Mouse (Mus musculus): ENCODE measurements at regions not wholly inside any gene's neighbourhood (a gene's known extent, or its start where the extent isn't known, plus 50 kb on each side); places are given as distances from the start of the nearest gene placed in this dataset.

- Histone ChIP-seq H3K9me3 (ENCODE audit: control insufficient read depth, low read length) (no peaks in the 10 kb centered on the region), H3K27me3 (replicated peaks; ENCODE audit: control insufficient read depth, insufficient read depth, low read length) (no peaks in the 10 kb centered on the region), H3K4me1 (replicated peaks; ENCODE audit: control insufficient read depth, insufficient read depth, low read length) (no peaks in the 10 kb centered on the region), H3K9ac (replicated peaks; ENCODE audit: low read depth, low read length) (no peak overlapping the region), H3K27ac (ENCODE audit: low read length) (no peak overlapping the region), H3K4me3 (replicated peaks; ENCODE audit: low read length) (no peak overlapping the region), H3K36me3 (ENCODE audit: control insufficient read depth, insufficient read depth) (no peaks in the 10 kb centered on the region), H3K4me2 (ENCODE audit: low read length) (no peak overlapping the region)
- 48% methylated on average over 2 of the region's 2 CpGs for whole genome bisulfite sequencing
- ATAC-seq = no peak
Observed at GRCm38 (mm10) chr5:74861297-74861696, 158.6 kb upstream of the Lnx1 start.

DNA sequence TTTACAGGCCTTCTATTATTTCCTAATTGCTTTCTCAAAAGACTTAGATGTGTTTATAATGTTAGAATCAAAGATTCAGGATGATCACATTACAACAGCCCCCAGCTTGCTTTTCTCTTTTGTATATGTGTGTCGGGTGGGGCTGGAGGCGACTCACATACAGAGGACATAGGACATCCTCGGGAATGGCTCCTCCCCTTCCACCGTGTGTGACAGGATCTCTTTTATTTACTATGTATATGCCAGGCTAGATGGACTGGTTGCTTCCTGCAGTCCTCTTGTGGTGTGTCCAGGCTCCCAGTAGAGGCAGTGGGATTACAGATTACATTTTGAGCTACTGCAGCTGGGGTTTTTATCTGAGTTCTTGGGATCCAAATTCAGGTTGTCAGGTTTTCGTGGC lies 155.1 kb upstream of the Lnx1 start:
- H3K36me3 ChIP-seq (ENCODE audit: control insufficient read depth, insufficient read depth) = no peaks in the 10 kb centered on the region
- no peak overlapping the region for H3K9ac ChIP-seq (replicated peaks; ENCODE audit: low read depth, low read length)
- H3K4me3 ChIP-seq (replicated peaks; ENCODE audit: low read length) = no peak overlapping the region
- no peaks in the 10 kb centered on the region for H3K4me1 ChIP-seq (replicated peaks; ENCODE audit: control insufficient read depth, insufficient read depth, low read length)
- H3K4me2 ChIP-seq (ENCODE audit: low read length) = no peak overlapping the region
- H3K9me3 ChIP-seq (ENCODE audit: control insufficient read depth, low read length) = no peaks in the 10 kb centered on the region
- H3K27ac ChIP-seq (ENCODE audit: low read length) = no peak overlapping the region
- H3K27me3 ChIP-seq (replicated peaks; ENCODE audit: control insufficient read depth, insufficient read depth, low read length) = no peaks in the 10 kb centered on the region
- WGBS = 60% methylated on average over 5 of the region's 5 CpGs
- no peak for ATAC-seq

- whole genome bisulfite sequencing = 72% methylated on average over 11 of the region's 11 CpGs
- no peak overlapping the region for H3K27ac ChIP-seq (ENCODE audit: low read length)
- no peak overlapping the region for H3K9ac ChIP-seq (replicated peaks; ENCODE audit: low read depth, low read length)
- no peaks in the 10 kb centered on the region for H3K36me3 ChIP-seq (ENCODE audit: control insufficient read depth, insufficient read depth)
- peak; percentile 62; the same call in 1 of the 2 replicates for ATAC-seq
- no peak overlapping the region for H3K4me2 ChIP-seq (ENCODE audit: low read length)
- H3K4me3 ChIP-seq (replicated peaks; ENCODE audit: low read length) = no peak overlapping the region
- no peaks in the 10 kb centered on the region for H3K4me1 ChIP-seq (replicated peaks; ENCODE audit: control insufficient read depth, insufficient read depth, low read length)
- H3K27me3 ChIP-seq (replicated peaks; ENCODE audit: control insufficient read depth, insufficient read depth, low read length) = no peaks in the 10 kb centered on the region
- H3K9me3 ChIP-seq (ENCODE audit: control insufficient read depth, low read length) = no peaks in the 10 kb centered on the region
Observed at GRCm38 (mm10) chr5:74857161-74857560, 154.4 kb upstream of the Lnx1 start.

- Histone ChIP-seq H3K36me3 (ENCODE audit: control insufficient read depth, insufficient read depth) (no peaks in the 10 kb centered on the region), H3K27ac (ENCODE audit: low read length) (no peak overlapping the region), H3K27me3 (replicated peaks; ENCODE audit: control insufficient read depth, insufficient read depth, low read length) (no peaks in the 10 kb centered on the region), H3K4me3 (replicated peaks; ENCODE audit: low read length) (no peak overlapping the region), H3K4me1 (replicated peaks; ENCODE audit: control insufficient read depth, insufficient read depth, low read length) (no peaks in the 10 kb centered on the region), H3K9ac (replicated peaks; ENCODE audit: low read depth, low read length) (no peak overlapping the region), H3K4me2 (ENCODE audit: low read length) (no peak overlapping the region), H3K9me3 (ENCODE audit: control insufficient read depth, low read length) (no peaks in the 10 kb centered on the region)
- 83% methylated on average over 6 of the region's 6 CpGs for WGBS
- no peak for ATAC-seq
Observed at GRCm38 (mm10) chr5:74847824-74848223, 145.1 kb upstream of the Lnx1 start.

DNA sequence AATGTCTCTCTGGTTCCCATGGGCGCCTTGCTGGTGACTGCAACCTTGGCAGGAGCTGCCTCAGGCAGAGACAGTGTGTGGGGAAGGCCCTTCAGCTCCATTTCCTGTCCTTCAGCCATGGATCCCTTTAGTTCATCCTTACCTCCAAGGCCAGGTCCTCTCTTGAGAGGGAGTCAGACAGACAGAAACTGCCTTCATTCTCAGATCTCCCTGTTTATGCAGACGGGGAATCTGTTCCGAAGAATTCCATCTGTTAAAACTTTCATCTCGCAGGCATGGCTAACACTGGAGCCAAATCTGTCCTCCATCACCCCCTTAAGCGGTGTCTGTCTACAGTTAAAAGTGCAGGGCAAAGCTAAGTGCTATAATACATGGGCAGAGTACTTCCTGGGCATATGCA lies 144.0 kb upstream of the Lnx1 start:
- WGBS = 67% methylated on average over 5 of the region's 5 CpGs
- Histone ChIP-seq H3K4me2 (ENCODE audit: low read length) (no peak overlapping the region), H3K4me3 (replicated peaks; ENCODE audit: low read length) (no peak overlapping the region), H3K9me3 (ENCODE audit: control insufficient read depth, low read length) (no peaks in the 10 kb centered on the region), H3K9ac (replicated peaks; ENCODE audit: low read depth, low read length) (no peak overlapping the region), H3K4me1 (replicated peaks; ENCODE audit: control insufficient read depth, insufficient read depth, low read length) (no peaks in the 10 kb centered on the region), H3K36me3 (ENCODE audit: control insufficient read depth, insufficient read depth) (no peaks in the 10 kb centered on the region), H3K27me3 (replicated peaks; ENCODE audit: control insufficient read depth, insufficient read depth, low read length) (no peaks in the 10 kb centered on the region), H3K27ac (ENCODE audit: low read length) (no peak overlapping the region)
- ATAC-seq = no peak

DNA sequence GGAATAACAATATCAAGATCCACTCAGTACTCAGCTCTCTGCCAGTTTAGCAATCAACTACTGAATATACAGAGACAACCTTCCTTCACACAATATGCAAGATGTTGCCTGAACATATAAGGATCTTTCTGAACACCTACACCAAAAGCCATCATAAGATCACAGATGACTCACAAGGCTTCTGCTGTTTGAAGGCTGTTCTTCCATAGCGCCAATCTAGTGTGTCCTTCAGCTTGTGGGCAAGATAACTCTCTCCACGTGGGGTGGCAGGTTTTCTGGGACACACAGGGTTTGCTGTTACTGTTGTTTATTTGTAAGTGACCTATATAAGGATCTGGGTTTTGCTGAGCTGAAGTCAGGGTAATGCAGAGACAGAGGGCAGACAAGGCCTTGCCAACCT lies 131.7 kb upstream of the Lnx1 start:
- ATAC-seq = no peak
- Histone ChIP-seq H3K27me3 (replicated peaks; ENCODE audit: control insufficient read depth, insufficient read depth, low read length) (no peaks in the 10 kb centered on the region), H3K9ac (replicated peaks; ENCODE audit: low read depth, low read length) (no peak overlapping the region), H3K4me1 (replicated peaks; ENCODE audit: control insufficient read depth, insufficient read depth, low read length) (0 out of 2 replicates have a peak, but pooled peaks cover 3% of the 10 kb centered on the region), H3K36me3 (ENCODE audit: control insufficient read depth, insufficient read depth) (no peaks in the 10 kb centered on the region), H3K9me3 (ENCODE audit: control insufficient read depth, low read length) (no peaks in the 10 kb centered on the region), H3K27ac (ENCODE audit: low read length) (no peak overlapping the region), H3K4me2 (ENCODE audit: low read length) (no peak overlapping the region), H3K4me3 (replicated peaks; ENCODE audit: low read length) (no peak overlapping the region)
- 90% methylated on average over 2 of the region's 2 CpGs for WGBS

- H3K9me3 ChIP-seq (ENCODE audit: control insufficient read depth, low read length) = no peaks in the 10 kb centered on the region
- WGBS = 85% methylated on average over 4 of the region's 4 CpGs
- ATAC-seq = no peak
- no peak overlapping the region for H3K27ac ChIP-seq (ENCODE audit: low read length)
- H3K36me3 ChIP-seq (ENCODE audit: control insufficient read depth, insufficient read depth) = no peaks in the 10 kb centered on the region
- H3K4me3 ChIP-seq (replicated peaks; ENCODE audit: low read length) = no peak overlapping the region
- H3K4me1 ChIP-seq (replicated peaks; ENCODE audit: control insufficient read depth, insufficient read depth, low read length) = 0 out of 2 replicates have a peak, but pooled peaks cover 3% of the 10 kb centered on the region
- H3K9ac ChIP-seq (replicated peaks; ENCODE audit: low read depth, low read length) = no peak overlapping the region
- no peaks in the 10 kb centered on the region for H3K27me3 ChIP-seq (replicated peaks; ENCODE audit: control insufficient read depth, insufficient read depth, low read length)
- H3K4me2 ChIP-seq (ENCODE audit: low read length) = no peak overlapping the region
Observed at GRCm38 (mm10) chr5:74833887-74834286, 131.2 kb upstream of the Lnx1 start.

DNA sequence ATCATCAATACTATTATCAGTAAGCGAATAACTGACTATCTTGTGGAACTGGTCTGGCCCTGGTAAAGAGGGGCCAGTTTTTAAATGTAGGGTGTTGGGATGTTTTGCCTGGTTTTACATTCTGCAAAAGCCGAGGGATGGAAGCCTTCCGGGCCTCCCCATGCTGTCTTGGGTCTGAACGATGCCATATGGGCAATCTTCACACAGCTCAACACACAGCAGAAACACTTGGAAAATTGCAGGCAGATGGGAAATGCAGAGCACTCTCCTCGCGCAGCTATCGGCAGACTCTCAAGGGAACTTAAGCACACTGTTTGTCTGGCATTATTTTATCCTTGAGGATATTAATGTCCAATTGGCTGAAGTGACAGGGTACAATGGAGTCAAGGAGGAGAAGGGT lies 129.3 kb upstream of the Lnx1 start:
- no peaks in the 10 kb centered on the region for H3K36me3 ChIP-seq (ENCODE audit: control insufficient read depth, insufficient read depth)
- no peak overlapping the region for H3K4me2 ChIP-seq (ENCODE audit: low read length)
- H3K9me3 ChIP-seq (ENCODE audit: control insufficient read depth, low read length) = no peaks in the 10 kb centered on the region
- H3K4me3 ChIP-seq (replicated peaks; ENCODE audit: low read length) = no peak overlapping the region
- no peak overlapping the region for H3K9ac ChIP-seq (replicated peaks; ENCODE audit: low read depth, low read length)
- ATAC-seq = peak; percentile 77
- H3K27ac ChIP-seq (ENCODE audit: low read length) = no peak overlapping the region
- H3K4me1 ChIP-seq (replicated peaks; ENCODE audit: control insufficient read depth, insufficient read depth, low read length) = 0 out of 2 replicates have a peak, but pooled peaks cover 3% of the 10 kb centered on the region
- 79% methylated on average over 7 of the region's 7 CpGs for WGBS
- H3K27me3 ChIP-seq (replicated peaks; ENCODE audit: control insufficient read depth, insufficient read depth, low read length) = no peaks in the 10 kb centered on the region

GRCm38 (mm10) chr5:74830646-74831045 lies 127.9 kb upstream of the Lnx1 start:
- no peak overlapping the region for H3K4me3 ChIP-seq (replicated peaks; ENCODE audit: low read length)
- ATAC-seq = no peak
- H3K4me1 ChIP-seq (replicated peaks; ENCODE audit: control insufficient read depth, insufficient read depth, low read length) = 0 out of 2 replicates have a peak, but pooled peaks cover 3% of the 10 kb centered on the region
- H3K9ac ChIP-seq (replicated peaks; ENCODE audit: low read depth, low read length) = no peak overlapping the region
- no peaks in the 10 kb centered on the region for H3K9me3 ChIP-seq (ENCODE audit: control insufficient read depth, low read length)
- H3K36me3 ChIP-seq (ENCODE audit: control insufficient read depth, insufficient read depth) = no peaks in the 10 kb centered on the region
- no peak overlapping the region for H3K27ac ChIP-seq (ENCODE audit: low read length)
- 82% methylated on average over 5 of the region's 5 CpGs for WGBS
- no peaks in the 10 kb centered on the region for H3K27me3 ChIP-seq (replicated peaks; ENCODE audit: control insufficient read depth, insufficient read depth, low read length)
- H3K4me2 ChIP-seq (ENCODE audit: low read length) = no peak overlapping the region

GRCm38 (mm10) chr5:74829003-74829402 lies 126.3 kb upstream of the Lnx1 start:
- H3K4me3 ChIP-seq (replicated peaks; ENCODE audit: low read length) = no peak overlapping the region
- WGBS = 97% methylated on average over 9 of the region's 9 CpGs
- no peak overlapping the region for H3K27ac ChIP-seq (ENCODE audit: low read length)
- no peaks in the 10 kb centered on the region for H3K9me3 ChIP-seq (ENCODE audit: control insufficient read depth, low read length)
- H3K27me3 ChIP-seq (replicated peaks; ENCODE audit: control insufficient read depth, insufficient read depth, low read length) = no peaks in the 10 kb centered on the region
- no peaks in the 10 kb centered on the region for H3K36me3 ChIP-seq (ENCODE audit: control insufficient read depth, insufficient read depth)
- ATAC-seq = no peak
- no peak overlapping the region for H3K4me2 ChIP-seq (ENCODE audit: low read length)
- H3K4me1 ChIP-seq (replicated peaks; ENCODE audit: control insufficient read depth, insufficient read depth, low read length) = 0 out of 2 replicates have a peak, but pooled peaks cover 3% of the 10 kb centered on the region
- no peak overlapping the region for H3K9ac ChIP-seq (replicated peaks; ENCODE audit: low read depth, low read length)

Data from forebrain, embryonic 16.5 days (tissue).